Mouse (Mus musculus): Measurements from ENCODE around the gene Sorbs2.

The Sorbs2 gene

GRCm38 (mm10) chr8:45760622-45761021 is 253.0 kb downstream of the Sorbs2 start:
- DNase-seq, result no peak

GRCm38 (mm10) chr8:45761053-45761452 is 253.5 kb downstream of the Sorbs2 start:
- no peak for DNase-seq

GRCm38 (mm10) chr8:45762982-45763689 is 255.5 kb downstream of the Sorbs2 start:
- DNase-seq, result no peak

DNA sequence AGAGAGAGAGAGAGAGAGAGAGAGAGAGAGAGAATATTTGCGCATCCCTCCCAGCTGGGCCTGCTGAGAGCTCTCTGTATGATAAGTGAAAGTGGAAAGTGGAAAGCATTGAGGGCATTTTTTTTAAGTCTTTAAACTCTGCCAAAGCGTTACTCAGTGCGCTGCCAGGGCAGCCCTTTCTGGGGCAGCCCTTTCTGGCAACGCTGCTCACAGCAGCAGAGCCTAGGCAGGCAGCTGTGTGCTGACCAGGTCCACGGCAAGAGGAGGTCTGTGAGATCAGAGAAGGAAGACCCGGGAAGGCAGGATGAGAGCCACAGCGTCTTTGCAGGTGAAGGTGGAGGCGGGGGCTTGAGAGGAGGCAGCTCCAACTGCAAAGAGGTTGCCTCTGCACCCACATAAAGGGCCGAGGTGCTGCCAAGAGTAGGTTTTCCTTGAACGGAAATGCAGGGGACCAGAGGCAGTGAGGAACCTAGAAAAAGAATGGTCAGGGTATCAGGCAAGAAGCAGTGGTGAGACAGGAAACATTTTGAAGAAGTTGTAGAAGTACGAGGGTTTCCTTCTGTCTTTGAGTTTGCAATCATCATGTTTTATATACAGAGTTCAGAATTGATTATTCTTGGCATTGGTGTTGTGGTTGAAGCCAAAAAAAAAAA is 256.2 kb downstream of the Sorbs2 start:
- no peak for DNase-seq

DNA sequence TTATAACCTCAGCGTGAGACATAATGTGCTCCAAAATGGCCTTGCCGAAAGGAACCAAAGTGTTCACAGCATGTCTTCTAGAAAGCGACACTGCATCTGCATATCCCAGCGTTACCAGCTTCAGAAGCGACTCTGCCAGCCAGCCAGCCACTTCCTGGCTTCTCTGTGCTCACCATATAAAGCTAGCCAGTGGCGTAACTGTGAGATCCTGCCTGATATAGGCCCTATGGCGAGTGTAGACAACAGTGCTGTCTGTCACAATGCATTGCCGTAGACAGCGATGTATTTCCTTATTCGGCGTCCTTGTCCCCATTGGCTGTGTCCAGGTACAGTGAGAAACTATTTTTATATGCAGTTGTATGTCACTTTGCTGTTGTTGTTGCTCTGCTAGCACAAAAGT is 258.6 kb downstream of the Sorbs2 start:
- no peak for DNase-seq

DNA sequence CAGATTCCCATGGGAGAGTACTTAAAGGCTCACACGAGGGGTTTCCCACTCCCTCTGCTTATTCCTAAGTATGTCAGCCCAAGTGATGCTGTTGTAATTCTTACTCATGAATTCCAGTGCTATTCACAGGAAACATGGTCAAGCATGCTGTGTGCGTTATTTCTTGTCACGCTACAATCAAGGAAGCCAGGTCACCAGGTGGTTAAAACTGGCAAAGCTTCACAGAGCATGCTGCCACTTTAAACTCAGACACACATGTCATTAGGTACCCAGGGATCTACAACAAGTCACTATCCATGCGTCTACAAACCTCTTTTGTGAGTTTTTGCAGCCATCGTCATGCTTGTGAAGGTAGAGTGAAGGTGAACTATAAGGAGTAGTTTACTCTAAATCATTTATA is 267.3 kb downstream of the Sorbs2 start:
- no peak for DNase-seq

DNA sequence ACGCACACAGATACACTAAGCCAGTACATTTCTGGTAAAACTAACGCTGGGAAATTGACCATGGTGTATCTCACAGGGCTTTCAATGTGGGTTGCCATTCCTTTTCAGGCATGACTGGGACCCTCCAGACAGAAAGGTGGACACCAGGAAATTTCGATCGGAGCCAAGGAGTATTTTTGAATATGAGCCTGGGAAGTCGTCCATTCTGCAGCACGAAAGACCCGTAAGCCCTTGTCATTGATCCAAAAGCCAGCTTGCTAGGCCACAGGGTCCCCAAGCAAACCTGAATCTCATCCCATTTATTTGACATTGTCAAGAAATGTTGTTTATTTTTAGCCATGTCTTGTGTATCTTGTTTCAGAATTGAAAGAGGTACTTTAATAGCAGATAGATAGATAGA is 267.9 kb downstream of the Sorbs2 start:
- DNase-seq, result no peak

- DNase-seq, result no peak
Observed at GRCm38 (mm10) chr8:45776366-45776765, 268.8 kb downstream of the Sorbs2 start.

DNA sequence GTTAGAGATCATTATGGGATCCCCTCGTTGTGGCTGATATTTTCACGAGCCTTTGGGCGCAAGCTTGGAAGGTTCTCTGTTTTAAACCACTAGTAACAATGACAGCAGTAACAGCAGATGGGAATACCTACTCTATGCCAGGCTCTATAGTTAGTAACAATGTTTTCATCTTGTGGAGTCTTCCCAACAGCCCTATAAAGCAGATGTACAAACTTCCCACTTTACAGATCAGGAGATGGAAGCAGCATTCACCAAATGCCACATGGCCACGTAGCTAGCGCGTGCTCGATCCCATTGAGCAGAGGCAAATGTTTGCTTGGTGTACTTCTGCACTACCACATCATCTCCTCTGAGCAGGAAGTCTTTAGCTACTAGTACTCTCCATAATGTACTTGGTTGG is 269.4 kb downstream of the Sorbs2 start:
- DNase-seq, result no peak

DNA sequence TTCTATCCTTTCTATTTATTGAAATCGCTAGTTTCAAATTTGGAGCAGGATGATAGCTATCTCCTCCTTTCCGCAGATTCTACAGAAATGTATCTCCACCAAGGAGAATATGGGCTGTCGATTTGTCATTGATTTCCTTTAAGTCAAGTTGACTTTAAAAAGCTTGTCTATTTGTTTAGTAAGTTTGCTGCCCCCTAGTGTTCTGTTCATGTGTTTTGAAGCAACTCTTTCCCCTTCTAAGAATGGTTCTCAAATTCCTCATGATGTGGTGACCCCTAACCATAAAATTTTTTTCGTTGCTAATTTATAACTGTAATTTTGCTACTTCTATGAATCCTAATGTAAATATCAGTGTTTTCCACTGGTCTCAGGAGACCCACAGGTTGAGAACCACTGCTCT is 273.0 kb downstream of the Sorbs2 start:
- DNase-seq, result no peak

GRCm38 (mm10) chr8:45788610-45789009 is 281.0 kb downstream of the Sorbs2 start:
- DNase-seq, result no peak

- DNase-seq, result no peak
Observed at GRCm38 (mm10) chr8:45794847-45795246, 287.3 kb downstream of the Sorbs2 start.

- no peak for DNase-seq
Observed at GRCm38 (mm10) chr8:45796331-45796740, 288.7 kb downstream of the Sorbs2 start.

DNA sequence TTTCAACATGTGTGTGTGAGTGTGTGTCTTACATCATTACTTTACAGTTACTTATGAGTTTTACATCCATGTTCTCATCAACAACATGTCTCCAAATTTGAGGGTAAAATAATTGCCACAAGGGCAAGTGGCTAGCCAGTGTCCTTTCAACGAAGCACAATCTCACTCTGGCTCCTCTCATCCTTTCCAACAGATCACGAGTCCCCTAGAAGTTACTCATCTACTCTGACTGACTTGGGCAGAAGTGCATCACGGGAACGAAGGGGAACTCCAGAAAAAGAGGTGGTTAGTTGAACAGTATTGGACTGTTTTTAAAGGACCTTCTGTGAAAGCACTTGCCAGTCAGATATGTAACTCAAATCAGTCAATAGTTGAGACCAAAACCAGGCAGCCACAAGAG is 291.9 kb downstream of the Sorbs2 start:
- no peak for DNase-seq

GRCm38 (mm10) chr8:45808597-45808996 is 301.0 kb downstream of the Sorbs2 start:
- no peak for DNase-seq

GRCm38 (mm10) chr8:45816765-45817426 is 309.3 kb downstream of the Sorbs2 start:
- peak in 1 of 2 experiments; percentile 60 for DNase-seq

DNA sequence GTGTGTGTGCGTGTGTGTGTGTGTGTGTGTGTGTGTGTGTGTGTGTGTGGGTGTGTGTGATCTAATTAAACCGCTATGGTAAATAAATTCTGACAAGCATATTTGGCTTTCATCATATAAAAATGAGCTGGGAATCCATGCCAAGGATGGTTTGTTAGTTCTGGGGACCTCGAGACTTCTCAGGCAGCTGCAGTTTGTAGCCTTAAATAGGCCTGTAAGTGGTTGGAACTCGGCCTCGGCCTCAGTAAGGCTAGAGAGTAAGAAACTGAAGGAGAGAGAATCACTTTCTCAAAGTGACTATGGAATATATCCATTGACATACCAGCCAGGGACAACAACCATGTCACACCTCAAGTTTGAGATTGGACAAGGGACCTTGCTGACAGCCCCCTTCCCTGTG is 314.1 kb downstream of the Sorbs2 start:
- no peak for DNase-seq

- DNase-seq, result no peak
Observed at GRCm38 (mm10) chr8:45829985-45830548, 322.5 kb downstream of the Sorbs2 start.

GRCm38 (mm10) chr8:45833896-45834295 is 326.3 kb downstream of the Sorbs2 start:
- DNase-seq, result no peak

DNA sequence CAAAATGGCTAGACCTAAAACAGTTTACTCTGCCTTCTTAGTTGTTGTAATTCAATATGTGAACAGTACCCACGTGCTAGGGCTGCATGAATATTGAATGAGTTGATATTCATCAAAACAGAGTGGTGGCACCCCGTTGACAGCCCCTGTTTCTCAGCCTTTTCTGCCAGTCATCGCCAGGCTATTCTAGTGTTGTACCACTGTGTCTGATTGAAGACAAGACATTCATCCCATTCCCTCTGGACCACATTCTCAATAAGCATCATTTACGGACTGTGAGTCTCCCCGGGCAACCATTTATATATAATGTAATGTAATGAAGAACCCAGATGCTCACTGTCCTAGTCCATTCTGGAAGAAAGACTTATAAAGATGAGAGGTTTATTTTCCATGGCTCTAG is 335.7 kb downstream of the Sorbs2 start:
- no peak for DNase-seq

GRCm38 (mm10) chr8:45844097-45844885 is 336.7 kb downstream of the Sorbs2 start:
- no peak for DNase-seq

DNA sequence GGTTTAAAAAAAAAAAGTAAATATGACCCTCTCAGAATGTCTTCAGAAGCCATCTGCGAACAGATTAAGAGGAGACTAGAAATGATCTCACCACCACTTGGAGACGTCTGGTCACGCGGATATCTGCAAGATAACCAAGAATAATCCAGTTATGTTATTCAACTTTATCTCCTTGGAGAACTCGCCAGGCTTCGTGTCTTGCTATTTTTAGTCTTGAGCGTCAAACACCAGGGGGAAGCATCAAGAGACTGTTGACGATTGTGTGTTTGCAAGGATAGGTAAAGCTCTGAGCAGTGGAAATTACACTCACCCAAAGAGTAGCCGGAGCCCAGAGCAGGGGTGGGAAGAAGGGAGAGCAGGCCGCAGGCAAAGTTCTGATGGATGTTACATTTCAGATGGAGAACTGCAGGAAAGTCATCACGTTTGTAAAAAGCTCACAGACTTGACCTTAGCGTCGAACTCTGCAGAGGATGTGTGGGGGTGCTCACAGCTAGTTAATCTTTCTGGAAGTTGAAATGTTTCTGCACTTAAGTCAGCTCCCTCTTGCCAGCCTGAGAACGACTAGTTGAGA is 337.4 kb downstream of the Sorbs2 start:
- no peak for DNase-seq

DNA sequence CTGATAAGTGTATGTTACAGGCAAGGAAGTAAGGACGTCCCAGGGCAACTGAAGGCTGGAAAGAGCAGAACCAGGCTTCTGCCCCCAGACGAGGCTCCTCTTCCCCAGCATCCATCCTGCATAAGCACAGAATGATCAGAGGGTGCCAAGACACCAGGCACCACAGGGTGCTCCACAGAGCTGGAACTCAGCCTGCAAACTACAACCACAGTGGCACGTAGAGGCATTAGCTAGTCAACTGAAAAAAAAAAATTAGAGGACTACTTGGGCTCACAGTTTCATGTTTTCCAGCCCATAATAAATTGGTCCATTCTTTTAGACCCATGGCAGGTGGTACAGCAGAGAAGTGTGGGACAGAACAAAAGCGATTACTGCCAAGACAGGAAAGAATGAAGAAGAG is 338.3 kb downstream of the Sorbs2 start:
- no peak for DNase-seq

Data from spleen, adult 18-20 months (tissue).